Mouse (Mus musculus) midbrain, embryonic 12.5 days (tissue): ENCODE measurements at regions not wholly inside any gene's neighbourhood (a gene's known extent, or its start where the extent isn't known, plus 50 kb on each side); places are given as distances from the start of the nearest gene placed in this dataset.
"Not testable (repeated sequence)": the region's sequence is repeated elsewhere in the genome, so short reads cannot be mapped to it uniquely, and the experiment has no call there.

Experiments
- ATAC-seq: fragments of 200-750 bp; cut with Nextera tagmentation; 2 replicates; pipeline ENCODE4 v1.8.0; 2017; ENCODE audit warnings: low read depth, moderate TSS enrichment, moderate library complexity; ENCODE audit not compliant: low FRiP score
- H3K27ac ChIP-seq: fragments of 300-500 bp; sonication (generic); replicated peaks from 2 replicates; pipeline ENCODE4 v1.5.1; 2016; ENCODE audit warnings: mild to moderate bottlenecking
- H3K27me3 ChIP-seq: fragments of 300-500 bp; sonication (generic); 2 replicates; pipeline ENCODE4 v1.6.1; 2016; ENCODE audit warnings: mild to moderate bottlenecking
- H3K36me3 ChIP-seq: fragments of 300-500 bp; sonication (generic); 2 replicates; pipeline ENCODE4 v1.6.1; 2016
- H3K4me1 ChIP-seq: fragments of 300-500 bp; sonication (generic); 2 replicates; pipeline ENCODE4 v1.6.1; 2016
- H3K4me2 ChIP-seq: fragments of 300-500 bp; sonication (generic); replicated peaks from 2 replicates; pipeline ENCODE4 v1.6.1; 2016; ENCODE audit warnings: mild to moderate bottlenecking, moderate library complexity
- H3K4me3 ChIP-seq: fragments of 300-500 bp; sonication (generic); 2 replicates; pipeline ENCODE4 v1.5.1; 2016; ENCODE audit warnings: mild to moderate bottlenecking
- H3K9ac ChIP-seq: fragments of 300-500 bp; sonication (generic); replicated peaks from 2 replicates; pipeline ENCODE4 v1.6.1; 2016; ENCODE audit warnings: mild to moderate bottlenecking, moderate library complexity
- H3K9me3 ChIP-seq: fragments of 300-500 bp; sonication (generic); 2 replicates; pipeline ENCODE4 v1.6.1; 2016; ENCODE audit warnings: mild to moderate bottlenecking
- WGBS: fragments of 180-500 bp; shearing (Covaris S2); methylation state at CpG from one replicate; pipeline ENCODE4 v1.1.7; 2016; 5-methylcytosine and 5-hydroxymethylcytosine counted together

DNA sequence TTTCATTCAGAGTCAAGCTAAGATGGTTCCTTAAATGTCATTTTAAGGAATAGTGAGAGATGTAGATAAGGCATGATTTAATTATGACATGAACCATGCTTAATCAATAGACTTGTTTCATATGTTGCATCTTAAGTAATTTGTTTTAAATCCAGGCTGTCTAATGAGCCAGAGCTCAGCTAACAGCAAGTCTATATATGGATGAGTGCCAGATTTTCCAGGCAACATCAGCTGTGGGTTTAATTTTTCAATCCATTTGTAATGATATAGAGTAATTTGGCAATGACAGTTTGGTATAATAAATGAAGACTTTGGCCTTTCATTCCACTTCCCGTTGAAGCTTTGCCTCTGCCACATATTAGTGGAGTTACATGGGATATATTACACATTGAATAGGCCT, 677.3 kb upstream of the Sorcs1 start:
- Histone ChIP-seq H3K4me3 (no peak overlapping the region), H3K9me3 (no peaks in the 10 kb centered on the region), H3K4me1 (no peaks in the 10 kb centered on the region), H3K27ac (no peak overlapping the region), H3K4me2 (no peak overlapping the region), H3K9ac (no peak overlapping the region), H3K36me3 (no peaks in the 10 kb centered on the region), H3K27me3 (no peaks in the 10 kb centered on the region)
- ATAC-seq = no peak
- WGBS = 74% methylated on average over 1 of the region's 1 CpGs

DNA sequence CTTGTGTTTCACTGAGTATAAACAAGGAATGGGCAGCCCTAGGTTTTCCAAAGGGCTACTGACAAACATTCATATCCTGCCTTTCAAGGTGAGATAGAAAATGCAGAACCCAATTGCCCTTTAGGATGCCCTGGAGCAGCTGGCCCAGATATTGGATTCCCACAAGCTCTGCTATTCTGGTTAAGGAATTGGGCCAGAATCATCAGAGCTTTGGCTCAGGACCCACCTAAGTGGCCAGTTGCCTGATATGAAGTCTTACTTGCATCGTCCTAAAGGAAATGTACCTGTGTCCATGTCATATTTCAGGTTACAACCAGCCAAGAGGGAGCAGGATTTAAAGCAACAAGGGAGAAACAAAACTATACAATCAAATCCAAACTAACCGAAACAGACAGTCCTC, 662.0 kb upstream of the Sorcs1 start:
- Histone ChIP-seq H3K4me2 (no peak overlapping the region), H3K27ac (no peak overlapping the region), H3K36me3 (no peaks in the 10 kb centered on the region), H3K27me3 (no peaks in the 10 kb centered on the region), H3K4me1 (no peaks in the 10 kb centered on the region), H3K4me3 (no peak overlapping the region), H3K9me3 (no peaks in the 10 kb centered on the region), H3K9ac (no peak overlapping the region)
- WGBS = 83% methylated on average over 2 of the region's 2 CpGs
- no peak for ATAC-seq

DNA sequence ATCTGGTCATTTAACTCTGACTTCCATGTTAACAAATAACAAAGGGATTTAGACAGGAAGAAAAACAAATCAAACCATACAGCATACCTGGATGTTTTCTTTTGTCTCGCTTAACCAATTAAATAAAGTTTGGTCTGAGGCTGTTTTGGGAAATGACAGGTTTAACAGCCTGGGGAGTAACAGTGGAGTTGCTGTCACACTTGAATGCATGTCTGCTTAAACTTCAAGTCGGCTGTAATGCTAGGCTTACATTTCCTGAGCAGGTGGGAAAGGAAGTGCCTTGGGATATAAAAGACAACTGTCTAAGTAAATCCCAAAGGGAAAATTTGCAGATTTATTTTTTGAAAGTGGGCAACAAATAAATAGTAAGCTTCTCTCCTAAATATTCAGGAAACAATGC, 651.6 kb upstream of the Sorcs1 start:
- no peak overlapping the region for H3K4me2 ChIP-seq
- 63% methylated on average over 2 of the region's 2 CpGs for WGBS
- H3K36me3 ChIP-seq = no peaks in the 10 kb centered on the region
- no peak overlapping the region for H3K9ac ChIP-seq
- H3K27me3 ChIP-seq = no peaks in the 10 kb centered on the region
- H3K9me3 ChIP-seq = no peaks in the 10 kb centered on the region
- no peak overlapping the region for H3K4me3 ChIP-seq
- H3K4me1 ChIP-seq = no peaks in the 10 kb centered on the region
- H3K27ac ChIP-seq = no peak overlapping the region
- no peak for ATAC-seq

DNA sequence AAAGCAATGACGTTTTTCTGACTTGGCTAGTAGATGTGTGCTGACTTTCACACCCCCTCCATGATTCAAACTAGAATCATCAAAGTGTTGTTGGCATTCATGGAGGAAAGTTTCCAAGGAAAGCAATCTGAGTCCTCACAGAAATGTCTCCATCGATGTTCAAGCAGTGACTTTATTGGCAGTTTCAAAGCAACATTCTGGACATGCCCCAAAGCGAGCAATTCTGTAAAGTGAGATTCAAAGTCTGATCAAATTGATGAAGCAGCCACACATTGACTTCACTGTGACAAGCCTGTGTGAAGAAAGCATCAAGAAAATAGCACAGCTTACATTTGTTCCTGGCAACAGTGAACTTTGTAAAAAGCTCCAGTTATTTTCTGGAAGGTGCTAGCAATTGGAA, 625.3 kb upstream of the Sorcs1 start:
- WGBS = 79% methylated on average over 3 of the region's 3 CpGs
- H3K9me3 ChIP-seq = no peaks in the 10 kb centered on the region
- H3K9ac ChIP-seq = no peak overlapping the region
- H3K27me3 ChIP-seq = no peaks in the 10 kb centered on the region
- no peaks in the 10 kb centered on the region for H3K36me3 ChIP-seq
- no peak overlapping the region for H3K4me3 ChIP-seq
- no peak overlapping the region for H3K4me2 ChIP-seq
- no peak for ATAC-seq
- no peaks in the 10 kb centered on the region for H3K4me1 ChIP-seq
- no peak overlapping the region for H3K27ac ChIP-seq

DNA sequence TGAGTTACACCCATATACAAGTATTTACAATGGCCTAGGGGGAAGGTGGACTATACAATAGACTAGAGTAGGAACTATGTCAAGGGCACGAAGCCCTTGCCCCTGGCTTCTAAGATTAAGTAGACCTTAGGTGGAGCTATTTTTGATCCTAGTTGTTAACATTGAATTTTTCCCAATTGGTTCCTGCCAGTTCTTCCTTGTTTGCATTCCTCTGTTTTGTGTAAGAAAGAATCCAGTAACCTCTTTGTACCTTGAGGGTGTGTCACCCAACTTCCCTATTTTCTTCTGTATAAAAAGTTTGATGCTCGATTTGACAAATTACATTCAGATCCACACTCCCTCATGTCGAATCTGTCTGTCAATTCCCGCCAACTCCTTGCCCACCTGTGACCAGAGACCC, 618.2 kb upstream of the Sorcs1 start:
- H3K9me3 ChIP-seq, H3K4me2 ChIP-seq, ATAC-seq, H3K27me3 ChIP-seq, H3K4me1 ChIP-seq, H3K27ac ChIP-seq, H3K4me3 ChIP-seq, H3K9ac ChIP-seq, H3K36me3 ChIP-seq: not testable (repeated sequence)
- WGBS = 88% methylated on average over 4 of the region's 4 CpGs

DNA sequence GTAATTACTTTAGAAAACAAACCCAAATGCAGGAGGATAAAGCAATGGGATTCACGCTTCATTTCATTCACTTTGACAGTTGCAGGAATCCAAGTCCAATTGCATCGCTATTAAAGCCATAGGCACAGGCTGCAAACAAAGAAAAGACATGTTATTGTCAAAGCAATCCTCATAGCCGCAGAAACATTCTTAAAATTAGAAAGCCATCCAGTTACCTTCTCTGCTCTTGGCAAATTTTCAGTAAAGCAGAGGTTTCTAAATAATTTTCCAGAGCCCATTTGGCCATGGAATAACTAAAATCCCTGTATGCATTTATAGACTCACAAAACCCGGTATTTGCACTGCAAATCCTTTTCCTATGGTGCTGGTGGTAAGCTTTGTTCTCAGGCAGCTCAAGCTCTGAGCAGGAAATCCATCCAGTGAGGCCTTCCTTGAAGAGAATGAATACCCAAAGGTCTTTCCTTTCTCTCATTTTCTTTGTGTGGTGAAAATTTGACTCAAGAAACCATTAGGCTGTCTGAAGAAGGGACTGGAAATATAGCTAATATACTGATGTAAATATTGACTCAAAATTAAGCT, 590.6 kb upstream of the Sorcs1 start:
- no peaks in the 10 kb centered on the region for H3K27me3 ChIP-seq
- peak; percentile 62 for ATAC-seq
- H3K27ac ChIP-seq = peak overlapping the region; percentile 27
- no peaks in the 10 kb centered on the region for H3K9me3 ChIP-seq
- peaks cover 7% of the 10 kb centered on the region; the same call in 1 of the 2 replicates for H3K4me1 ChIP-seq
- no peak overlapping the region for H3K4me3 ChIP-seq
- 0 out of 2 replicates have a peak overlapping the region, but pooled peaks have one; percentile 11 for H3K4me2 ChIP-seq
- no peak overlapping the region for H3K9ac ChIP-seq
- no peaks in the 10 kb centered on the region for H3K36me3 ChIP-seq
- WGBS = 13% methylated on average over 4 of the region's 4 CpGs

DNA sequence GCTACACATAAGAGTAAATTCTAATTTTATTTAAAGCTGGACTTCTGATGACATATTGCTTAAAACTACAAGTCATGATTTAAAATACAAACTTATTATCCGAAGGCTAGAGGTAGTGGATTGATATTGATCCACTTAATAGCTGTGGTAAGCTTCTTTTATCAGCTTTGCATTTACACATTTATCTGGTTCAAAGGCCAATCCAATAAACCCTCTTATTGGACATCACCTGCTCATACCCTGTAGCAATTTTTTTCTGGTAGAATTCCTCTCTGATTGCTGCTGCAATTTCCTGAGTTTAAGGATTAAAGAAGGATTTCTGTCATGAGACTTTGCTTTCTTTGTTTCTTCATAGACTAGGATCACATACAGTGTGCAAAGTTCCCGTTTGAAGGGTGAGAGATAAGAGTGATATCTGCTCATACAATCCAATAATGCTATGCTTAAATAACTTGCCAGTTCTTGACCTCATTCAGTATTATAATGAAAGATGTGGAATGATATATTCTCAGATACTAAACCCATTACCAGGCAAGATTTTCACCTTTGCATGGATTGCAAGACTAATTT, 561.9 kb upstream of the Sorcs1 start:
- no peaks in the 10 kb centered on the region; the same call in 1 of the 2 replicates for H3K27me3 ChIP-seq
- H3K4me1 ChIP-seq = no peaks in the 10 kb centered on the region
- H3K9me3 ChIP-seq = no peaks in the 10 kb centered on the region
- no peak overlapping the region for H3K9ac ChIP-seq
- 68% methylated on average over 2 of the region's 2 CpGs for WGBS
- H3K4me2 ChIP-seq = no peak overlapping the region
- no peak overlapping the region for H3K4me3 ChIP-seq
- no peak overlapping the region for H3K27ac ChIP-seq
- no peak for ATAC-seq
- H3K36me3 ChIP-seq = no peaks in the 10 kb centered on the region

DNA sequence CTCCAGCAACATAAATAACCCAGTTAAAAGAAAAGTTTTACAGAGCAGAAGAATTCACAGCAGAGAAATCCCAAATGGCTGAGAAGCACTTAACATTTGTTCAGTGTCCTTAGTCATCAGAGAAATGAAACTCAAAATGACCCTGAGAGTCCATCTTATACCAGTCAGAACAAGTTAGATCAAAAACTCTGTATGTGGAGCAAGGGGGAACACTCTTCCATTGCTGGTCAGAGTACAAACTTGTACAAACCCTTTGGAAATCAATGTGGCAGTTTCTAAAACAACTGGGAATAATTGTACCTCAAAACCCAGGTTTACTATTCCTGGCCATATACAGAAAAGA, 559.7 kb upstream of the Sorcs1 start:
- Histone ChIP-seq H3K9ac (no peak overlapping the region), H3K27ac (no peak overlapping the region), H3K36me3 (no peaks in the 10 kb centered on the region), H3K27me3 (no peaks in the 10 kb centered on the region; the same call in 1 of the 2 replicates), H3K4me3 (no peak overlapping the region), H3K4me1 (no peaks in the 10 kb centered on the region), H3K9me3 (no peaks in the 10 kb centered on the region), H3K4me2 (no peak overlapping the region)
- no peak for ATAC-seq

DNA sequence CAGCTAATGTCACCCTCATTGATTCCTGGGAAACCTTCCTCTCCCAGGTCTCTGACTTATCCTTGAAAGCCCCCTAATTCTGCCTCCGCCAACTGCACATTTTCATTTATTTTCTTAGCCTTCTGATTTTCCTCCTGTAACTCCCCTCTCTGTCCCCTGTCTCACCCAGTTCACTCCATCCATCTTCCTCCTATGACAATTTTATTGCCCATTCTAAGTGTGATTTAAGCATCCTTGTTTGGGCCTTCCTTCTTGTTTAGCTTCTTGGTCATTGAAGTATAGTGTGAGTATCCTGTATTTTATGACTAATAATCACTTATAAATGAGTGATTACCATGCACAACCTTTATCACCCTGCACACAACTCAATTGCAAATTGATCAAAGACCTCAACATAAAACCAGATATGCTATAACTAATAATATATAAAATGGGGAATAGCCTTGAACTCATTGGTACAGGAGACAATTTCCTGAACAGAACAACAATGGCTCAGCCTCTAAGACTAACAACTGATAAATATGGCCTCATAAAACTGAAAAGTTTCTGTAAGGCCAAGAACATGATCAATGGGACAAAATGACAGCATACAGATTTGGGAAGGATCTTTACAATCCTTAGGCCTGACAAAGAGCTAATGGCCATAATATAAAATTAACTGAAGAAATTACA, 559.2 kb upstream of the Sorcs1 start:
- Histone ChIP-seq H3K4me1 (peaks cover under 1% of the 10 kb centered on the region; the same call in 1 of the 2 replicates), H3K27me3 (no peaks in the 10 kb centered on the region; the same call in 1 of the 2 replicates), H3K4me2 (no peak overlapping the region), H3K4me3 (no peak overlapping the region), H3K27ac (no peak overlapping the region), H3K9me3 (no peaks in the 10 kb centered on the region), H3K9ac (no peak overlapping the region), H3K36me3 (no peaks in the 10 kb centered on the region)
- ATAC-seq = no peak
- 92% methylated on average over 1 of the region's 1 CpGs for WGBS

DNA sequence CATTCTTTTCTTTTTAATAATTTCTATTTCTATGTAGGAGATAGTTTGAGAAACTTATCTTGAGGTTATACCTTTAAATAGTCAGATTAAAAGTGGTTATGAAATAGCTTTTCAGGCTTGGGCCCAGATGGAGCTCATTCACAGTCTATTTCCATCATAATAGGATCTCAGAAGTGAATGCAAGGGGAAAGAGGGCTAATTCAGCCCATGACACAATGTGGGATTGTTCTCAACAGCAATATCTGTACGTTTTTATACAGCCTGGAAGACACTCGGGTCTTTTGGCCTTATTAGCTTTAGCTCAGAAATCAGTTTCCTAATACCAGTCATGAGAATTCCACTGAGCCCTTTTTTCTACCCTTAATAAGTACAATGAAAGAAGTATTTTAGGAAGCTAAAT, 554.1 kb upstream of the Sorcs1 start:
- ATAC-seq = peak; percentile 83
- H3K27ac ChIP-seq = no peak overlapping the region
- 7% methylated on average over 2 of the region's 2 CpGs for WGBS
- no peak overlapping the region for H3K4me2 ChIP-seq
- no peak overlapping the region for H3K4me3 ChIP-seq
- H3K9me3 ChIP-seq = no peaks in the 10 kb centered on the region
- H3K27me3 ChIP-seq = no peaks in the 10 kb centered on the region; the same call in 1 of the 2 replicates
- H3K4me1 ChIP-seq = peaks cover 3% of the 10 kb centered on the region; the same call in 1 of the 2 replicates
- H3K9ac ChIP-seq = no peak overlapping the region
- H3K36me3 ChIP-seq = no peaks in the 10 kb centered on the region

DNA sequence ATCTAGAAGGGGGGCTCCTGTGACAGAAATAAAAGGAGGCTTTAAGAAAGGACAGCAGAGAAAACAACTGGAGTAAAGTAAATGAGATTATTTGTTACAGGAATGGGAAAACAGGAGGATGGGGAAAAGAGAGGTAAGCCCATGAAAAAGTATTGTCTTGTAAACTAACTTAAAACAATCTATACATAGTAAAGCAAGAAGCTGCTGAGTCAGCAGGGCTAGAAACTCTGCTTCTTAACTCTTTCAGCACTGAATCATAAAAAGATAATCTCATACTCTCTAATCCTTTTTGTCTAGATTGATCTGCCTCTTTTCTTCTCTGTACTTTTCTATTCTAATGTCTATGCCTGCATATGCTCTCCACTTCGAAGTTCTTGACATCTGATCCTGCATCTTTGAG, 548.5 kb upstream of the Sorcs1 start:
- Histone ChIP-seq H3K4me1 (no peaks in the 10 kb centered on the region), H3K27me3 (no peaks in the 10 kb centered on the region), H3K27ac (no peak overlapping the region), H3K9ac (no peak overlapping the region), H3K36me3 (no peaks in the 10 kb centered on the region), H3K4me3 (no peak overlapping the region), H3K4me2 (no peak overlapping the region), H3K9me3 (no peaks in the 10 kb centered on the region)
- WGBS = 22% methylated on average over 1 of the region's 1 CpGs
- no peak for ATAC-seq

DNA sequence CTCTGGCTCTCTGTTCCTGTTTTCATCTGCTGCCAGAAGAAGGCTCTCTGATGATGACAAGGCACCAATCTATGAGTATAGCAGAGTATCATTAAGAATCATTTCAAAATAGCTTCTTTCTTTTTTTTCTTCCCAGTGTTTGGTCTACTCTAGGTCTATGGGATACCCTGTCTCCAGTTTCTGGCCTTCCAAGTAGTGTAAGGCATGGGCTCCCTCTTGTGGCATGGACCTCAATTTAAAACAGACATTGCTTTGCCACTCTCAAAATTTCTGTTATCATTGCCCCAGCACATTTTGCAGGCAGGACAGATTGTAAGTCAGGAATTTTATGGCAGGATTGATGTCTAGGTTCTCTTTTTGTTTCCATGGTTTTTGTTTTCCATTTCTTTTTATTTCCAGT, 522.9 kb upstream of the Sorcs1 start:
- Histone ChIP-seq H3K9me3 (no peaks in the 10 kb centered on the region), H3K4me3 (no peak overlapping the region)

More for the DNA sequence above, 522.9 kb upstream of the Sorcs1 start:
- H3K27ac ChIP-seq = no peak overlapping the region
- no peaks in the 10 kb centered on the region for H3K36me3 ChIP-seq
- H3K27me3 ChIP-seq = no peaks in the 10 kb centered on the region
- H3K9ac ChIP-seq = no peak overlapping the region
- 0 out of 2 replicates have a peak, but pooled peaks have one; percentile 44 for ATAC-seq
- no peaks in the 10 kb centered on the region for H3K4me1 ChIP-seq
- H3K4me2 ChIP-seq = no peak overlapping the region
